Mouse (Mus musculus): ENCODE data around the gene Mutyh.

DNA sequence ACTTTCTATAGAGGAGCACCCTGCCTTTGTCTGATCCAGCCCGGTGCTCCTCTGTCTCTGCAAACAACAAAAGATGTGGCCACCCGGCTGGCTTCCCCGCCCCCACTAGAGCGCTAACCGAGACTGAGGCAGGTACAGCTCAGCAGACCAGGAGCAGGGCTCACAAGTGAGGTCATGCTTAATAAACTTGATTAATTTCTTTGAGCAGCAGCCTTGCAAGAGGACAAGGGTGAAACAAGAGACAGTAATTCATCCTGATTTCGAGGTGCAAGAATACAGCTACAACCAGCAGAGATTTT is 22.5 kb downstream of the Mutyh start:
- TF ChIP-seq EP300 (IDR thresholded peaks at IDR 0.05; ENCODE audit: low read depth) (no peak), CTCF (IDR thresholded peaks at IDR 0.05; ENCODE audit: low read depth) (no peak)
